Mouse (Mus musculus): ENCODE data around the gene Prok2.

DNA sequence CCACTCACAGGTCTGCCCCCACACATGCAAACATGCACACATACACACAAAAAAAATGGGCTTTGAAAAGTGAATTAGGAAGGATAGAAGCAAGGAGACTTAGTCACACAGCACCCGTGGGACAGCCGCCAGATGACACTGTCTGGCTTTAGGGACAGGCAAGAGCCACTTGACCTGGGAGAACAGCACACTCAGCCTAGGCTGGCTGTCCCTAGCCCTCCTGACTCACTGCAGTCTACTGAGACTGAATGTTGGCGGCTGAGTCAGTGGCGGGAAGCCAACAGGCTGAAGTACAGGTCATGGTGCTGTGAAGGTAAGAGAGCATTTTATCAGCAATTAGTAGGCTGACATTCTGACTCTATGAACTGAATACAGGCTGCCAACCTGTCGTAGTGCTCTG, 8.5 kb upstream of the Prok2 start:
- TF ChIP-seq POLR2A (IDR thresholded peaks at IDR 0.05; ENCODE audit: extremely low read depth, insufficient read depth, low read length) (no peak), CTCF (IDR thresholded peaks at IDR 0.05; ENCODE audit: extremely low read depth, insufficient read depth, low read length) (no peak)

Data from cortical plate, adult 2 months (tissue).